Mouse (Mus musculus) 3T3-L1 (cell line): ENCODE results near the gene Fetub.

Experiments used
- DNase-seq: peaks from one replicate; pipeline ENCODE4 v3.0.0-alpha.2; 2015; ENCODE audit warnings: low read depth, low spot score

Fetub gene

GRCm38 (mm10) chr16:22963293-22963692, 45.2 kb downstream of the Fetub start:
- DNase-seq: no peak

- peak; percentile 74 for DNase-seq
Measured at GRCm38 (mm10) chr16:22967383-22968030, 49.4 kb downstream of the Fetub start.
